Mouse (Mus musculus) B cell, adult 2 months (primary cell): ENCODE results near the gene Nob1.

Experiments used
- DNase-seq, 2 experiments: peaks; one replicate each; pipeline ENCODE4 v3.0.0; 2022

Gene Nob1

GRCm38 (mm10) chr8:107385063-107385462 lies 39.8 kb downstream of the Nob1 start:
- no peak for DNase-seq

DNA sequence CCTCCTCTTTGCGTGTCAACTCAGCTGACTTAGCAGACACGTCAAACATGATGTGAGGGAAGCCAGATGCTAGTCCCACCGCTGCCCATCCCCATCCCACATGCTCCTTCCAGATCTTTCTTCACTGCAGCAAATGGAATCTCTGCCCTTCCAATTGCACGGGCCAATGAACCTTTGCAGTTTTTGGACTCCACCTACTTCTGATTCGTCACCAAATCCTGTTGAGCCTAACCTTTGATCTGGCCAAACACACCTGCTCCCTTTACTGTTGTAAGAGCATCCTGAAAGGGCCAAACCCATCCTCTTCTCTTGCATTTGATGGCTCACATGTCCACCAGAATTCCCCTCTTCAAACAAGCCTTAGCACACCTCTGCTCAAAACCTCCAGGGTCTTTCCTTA lies 40.2 kb downstream of the Nob1 start:
- DNase-seq, result no peak

DNA sequence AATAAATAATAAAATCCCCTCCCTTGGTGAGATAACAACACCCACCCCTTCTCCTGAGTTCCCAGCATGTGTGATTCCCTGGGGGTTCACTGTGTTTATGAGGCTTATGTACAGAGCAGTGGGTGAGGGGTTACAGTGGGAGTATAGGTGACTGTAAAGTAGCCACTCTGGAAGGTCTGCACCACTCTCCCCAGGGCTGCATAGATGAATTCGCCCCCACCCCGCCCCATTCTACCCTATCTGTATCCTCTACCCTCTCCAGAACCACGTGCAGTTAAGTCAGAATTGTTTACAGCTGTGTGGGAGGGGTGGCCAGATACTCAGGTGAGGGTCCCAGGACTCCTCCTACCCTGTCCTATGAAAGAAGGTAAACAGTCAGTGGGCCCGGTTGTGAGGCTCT lies 42.0 kb downstream of the Nob1 start:
- no peak for DNase-seq

DNA sequence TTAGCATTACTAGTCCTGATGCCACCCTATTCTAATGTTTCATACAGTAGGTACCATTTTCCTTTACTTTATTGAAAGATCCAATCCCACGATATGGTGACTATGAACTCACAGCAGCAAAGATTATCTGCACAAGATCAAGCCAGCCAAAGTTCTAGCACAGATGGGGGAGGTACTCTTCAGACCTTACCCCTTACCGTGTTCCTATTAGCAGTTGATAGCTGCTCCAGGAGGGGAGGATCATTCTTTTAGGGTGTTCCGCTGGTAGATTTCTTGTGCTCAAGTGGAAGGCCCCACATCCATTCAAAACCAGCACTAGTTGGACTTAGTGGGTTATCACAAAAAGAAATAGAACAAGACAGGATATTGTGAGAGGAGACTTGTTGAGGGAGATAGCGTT lies 43.2 kb downstream of the Nob1 start:
- DNase-seq, result no peak

- no peak for DNase-seq
Measured at GRCm38 (mm10) chr8:107380734-107381133, 44.1 kb downstream of the Nob1 start.

DNA sequence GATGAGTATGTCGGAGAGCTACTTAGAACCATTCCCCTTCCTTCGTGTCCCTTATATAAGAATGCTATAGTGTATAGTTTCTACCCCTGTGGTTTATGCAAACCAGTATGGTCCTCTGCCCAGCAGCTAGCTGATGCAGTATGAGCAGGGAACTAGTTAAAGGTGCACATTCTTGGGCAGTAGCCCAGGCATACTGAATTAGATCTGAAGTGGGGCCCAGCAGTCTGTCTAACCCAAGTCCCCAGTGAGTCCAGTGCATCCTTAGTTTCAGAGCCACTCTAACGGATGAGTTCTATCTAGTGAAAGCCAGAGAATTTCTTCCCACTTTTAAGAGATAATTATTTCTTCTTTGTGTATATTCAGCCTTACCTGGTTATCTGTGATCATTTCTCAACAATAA lies 47.5 kb downstream of the Nob1 start:
- no peak for DNase-seq

- DNase-seq, result no peak
Measured at GRCm38 (mm10) chr8:107370311-107370710, 54.5 kb downstream of the Nob1 start.
